Mouse (Mus musculus) ovary, postnatal 14 days (tissue): ENCODE data around the gene Tec.

ENCODE experiments used
- DNase-seq: peaks from one replicate; pipeline ENCODE4 v3.0.0; 2022; ENCODE audit warnings: low spot score

The Tec gene

DNA sequence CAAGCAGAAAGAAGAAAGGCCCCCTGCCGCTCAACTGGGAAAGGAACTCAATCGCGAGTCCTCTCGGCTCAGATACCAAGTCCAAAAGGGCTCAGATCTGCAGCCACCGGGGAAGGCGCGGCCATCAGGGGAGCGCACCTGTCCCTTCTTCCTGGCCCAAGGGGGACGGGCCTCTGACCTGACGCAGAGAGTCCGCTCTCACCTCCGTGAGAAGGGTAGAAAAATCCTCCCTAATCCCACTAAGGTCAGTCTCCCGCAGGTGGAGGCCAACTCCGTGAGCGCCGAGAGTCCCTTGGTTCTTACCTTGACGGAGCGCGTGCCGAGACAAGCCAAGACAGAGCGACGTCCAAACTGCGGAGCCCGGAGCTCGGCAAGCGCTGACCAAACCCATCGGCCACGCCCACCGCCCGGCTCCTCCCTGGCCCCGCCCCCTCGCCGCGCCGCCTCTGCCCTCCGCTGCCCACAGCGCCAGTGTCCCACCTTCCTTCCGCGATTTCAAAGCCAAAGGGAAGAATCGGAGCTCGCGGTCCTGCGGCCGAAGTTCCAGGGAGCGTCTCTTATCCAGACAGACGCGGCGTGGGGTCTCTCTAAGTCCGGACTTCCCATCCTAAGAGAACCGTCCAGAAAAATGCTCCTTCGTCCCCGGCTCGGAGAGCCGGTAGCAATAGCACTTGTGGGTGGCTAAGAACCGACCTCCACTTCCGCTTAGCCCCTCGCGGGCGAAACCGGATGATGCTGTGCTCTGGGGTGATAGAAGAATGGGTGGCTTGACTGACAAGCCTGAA, at the start of gene Tec:
Tec (minus strand) TSS at position 393 of the 785 bp plus-strand sequence.
- DNase-seq = peak; percentile 92

DNA sequence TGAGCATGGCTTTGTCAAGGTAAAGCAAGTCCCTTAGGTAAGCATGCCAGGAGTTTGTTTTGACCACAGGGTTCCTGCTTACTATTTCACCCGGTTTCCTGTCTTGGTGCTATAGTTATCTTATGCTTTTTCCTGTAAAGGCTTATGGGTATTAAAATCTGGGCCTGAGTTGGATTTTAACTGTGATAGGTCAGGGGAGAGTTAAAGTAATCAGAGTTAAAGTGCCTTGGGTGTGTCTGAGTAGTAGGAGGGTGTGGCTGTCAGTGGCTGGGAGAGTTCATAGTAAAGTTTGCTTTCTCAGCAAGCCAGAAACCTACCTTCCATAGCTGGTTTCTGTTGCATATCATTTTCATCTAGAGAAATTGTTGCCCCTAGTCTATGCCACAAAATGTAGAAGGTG, 48.6 kb upstream of the Tec start:
- DNase-seq = no peak

DNA sequence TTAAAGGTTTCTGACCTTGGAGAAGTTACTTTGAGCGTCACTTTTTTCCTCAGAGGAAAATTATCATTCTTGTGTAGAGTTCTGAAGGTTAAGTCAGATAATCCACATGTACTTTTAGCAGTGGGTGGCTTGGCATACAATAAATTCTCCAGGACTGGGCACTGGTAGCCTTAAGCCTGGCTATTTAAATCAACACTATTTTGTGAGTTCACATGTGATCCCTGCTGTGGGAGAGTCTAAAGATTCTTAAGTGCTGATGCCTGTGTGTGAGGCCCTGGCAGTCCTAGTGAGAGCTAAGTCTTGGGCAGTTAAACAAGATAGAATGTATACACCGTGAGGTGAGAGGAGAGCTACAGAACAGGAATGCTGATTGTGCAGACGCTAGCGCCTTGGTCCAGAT, 47.8 kb upstream of the Tec start:
- no peak for DNase-seq

DNA sequence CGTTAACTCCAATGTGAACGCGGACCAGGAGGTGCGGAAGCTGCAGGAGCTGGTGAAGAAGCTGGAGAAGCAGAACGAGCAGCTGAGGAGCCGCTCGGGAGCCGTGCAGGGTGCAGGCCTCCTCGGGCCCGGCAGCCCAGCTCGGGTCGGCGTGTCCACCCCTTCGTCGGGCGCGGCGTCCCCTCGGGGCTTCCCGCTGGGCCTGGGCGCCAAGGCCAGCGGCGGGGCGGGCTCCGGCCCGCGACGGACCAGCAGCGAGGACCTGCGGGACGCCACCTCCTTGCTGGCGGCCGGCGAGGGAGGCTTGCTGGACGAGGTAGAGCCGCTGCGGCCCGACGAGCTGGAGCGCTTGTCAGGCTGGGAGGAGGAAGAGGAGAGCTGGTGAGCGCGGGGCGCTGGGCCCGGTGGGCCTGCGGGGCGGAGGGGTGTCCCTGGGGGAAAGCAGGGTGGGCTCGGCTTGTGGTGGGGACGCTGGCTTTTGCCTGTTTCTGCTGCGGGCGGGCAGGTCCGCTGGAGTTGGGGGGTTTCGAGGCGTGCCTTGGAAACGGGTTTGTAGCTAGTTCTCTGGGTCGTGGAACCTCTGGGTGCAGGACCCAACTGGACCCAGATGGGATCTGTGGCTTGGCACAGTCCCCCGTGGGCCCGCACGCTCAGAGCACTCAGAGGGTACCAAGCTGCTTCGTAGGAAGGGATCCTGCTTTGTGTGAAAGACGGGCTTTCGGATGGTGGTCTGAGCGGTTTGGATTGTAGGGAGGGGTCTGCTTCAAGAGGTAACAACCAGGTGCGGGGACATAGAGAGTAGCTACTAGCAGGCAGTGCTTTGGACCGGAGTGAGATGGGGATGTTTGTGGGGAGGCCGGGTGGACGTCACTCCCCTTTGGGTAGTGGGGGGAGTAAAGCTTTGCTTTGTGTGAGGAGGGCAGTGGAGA, 46.6 kb upstream of the Tec start:
- DNase-seq = peak; percentile 42

DNA sequence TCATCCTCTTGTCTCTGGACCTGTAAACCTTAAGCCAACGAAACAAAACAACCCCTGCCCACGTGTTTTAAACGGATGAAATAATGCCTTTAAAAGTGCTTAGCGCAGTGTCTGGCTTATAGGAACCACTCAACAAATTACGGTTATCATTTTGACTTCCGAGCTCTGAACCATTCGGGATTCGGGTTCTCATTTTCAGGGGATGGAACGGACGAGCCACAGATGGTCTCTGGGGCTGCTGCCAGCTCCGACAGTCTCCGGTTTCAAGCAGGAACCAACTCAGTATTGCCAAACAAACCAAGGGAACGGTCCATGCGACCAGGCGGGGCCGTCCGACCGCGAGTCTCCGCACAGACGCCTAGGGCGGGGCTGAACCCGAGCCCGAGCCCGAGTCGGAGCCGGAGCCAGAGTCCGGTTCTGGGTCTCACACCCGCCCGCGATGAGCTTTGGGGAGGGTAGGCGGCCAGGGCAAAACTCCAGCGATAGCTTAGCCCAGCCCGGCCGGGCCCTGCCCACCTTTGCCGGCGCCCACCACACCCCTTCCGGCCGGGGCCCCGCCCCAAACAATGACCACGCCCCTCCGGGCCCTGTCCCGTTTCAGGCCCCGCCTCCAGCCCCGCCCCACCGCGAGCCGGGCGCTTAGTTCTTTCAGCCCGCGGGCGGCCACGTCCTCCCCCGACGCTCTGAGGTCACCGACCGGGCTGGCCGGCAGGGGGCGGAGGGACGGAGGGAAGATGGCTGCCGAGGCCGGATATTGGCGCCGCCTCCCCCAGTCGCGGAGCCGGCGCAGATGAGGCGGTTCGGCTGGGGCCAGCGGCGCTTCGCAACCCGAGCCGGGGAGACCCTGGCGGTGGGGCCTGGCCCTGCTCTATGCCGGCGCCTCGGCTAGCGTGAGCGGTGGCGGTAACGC, 45.6 kb upstream of the Tec start, which contains the start of gene Slain2:
Slain2 (plus strand) TSS at position 657 of the 910 bp plus-strand sequence.
- DNase-seq = peak; percentile 99

DNA sequence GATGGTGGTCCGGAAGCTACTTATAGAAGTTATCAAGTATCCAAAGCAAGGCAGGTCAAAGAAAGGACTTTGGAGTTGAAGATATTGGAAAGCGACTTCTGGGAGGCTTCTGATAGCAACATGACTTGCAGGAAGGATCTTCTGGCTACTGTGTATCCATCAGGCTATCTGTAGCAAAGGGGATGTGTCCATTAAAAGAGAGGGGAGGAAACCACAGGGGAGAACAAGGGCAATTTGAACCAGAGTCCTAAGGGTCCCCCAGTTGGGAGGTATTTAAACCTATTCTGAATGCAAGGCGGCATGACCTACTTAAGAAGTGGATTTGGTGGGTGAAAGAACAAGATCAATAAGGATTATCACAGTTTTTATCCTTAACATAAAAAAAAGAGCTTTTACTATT, 43.0 kb upstream of the Tec start:
- no peak for DNase-seq

DNA sequence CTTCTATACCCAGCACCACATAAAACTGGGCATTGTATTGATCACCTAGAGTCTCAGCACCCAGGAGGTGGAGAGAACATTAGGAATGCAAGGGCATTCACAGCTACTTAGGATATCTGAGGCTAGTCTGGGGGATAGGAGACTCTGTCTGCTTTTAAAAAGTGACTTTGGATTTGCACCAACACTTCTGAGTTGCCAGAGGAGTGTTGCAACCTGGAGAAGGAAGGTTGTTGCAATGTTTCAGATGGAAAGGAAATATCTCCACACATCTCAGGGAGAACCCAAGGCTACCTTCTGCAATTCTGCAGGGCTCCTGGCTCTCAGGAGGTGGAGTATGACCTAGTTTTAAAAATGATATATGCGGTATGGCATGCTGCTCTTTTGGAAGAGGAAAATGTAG, 42.1 kb upstream of the Tec start:
- peak; percentile 5 for DNase-seq

DNA sequence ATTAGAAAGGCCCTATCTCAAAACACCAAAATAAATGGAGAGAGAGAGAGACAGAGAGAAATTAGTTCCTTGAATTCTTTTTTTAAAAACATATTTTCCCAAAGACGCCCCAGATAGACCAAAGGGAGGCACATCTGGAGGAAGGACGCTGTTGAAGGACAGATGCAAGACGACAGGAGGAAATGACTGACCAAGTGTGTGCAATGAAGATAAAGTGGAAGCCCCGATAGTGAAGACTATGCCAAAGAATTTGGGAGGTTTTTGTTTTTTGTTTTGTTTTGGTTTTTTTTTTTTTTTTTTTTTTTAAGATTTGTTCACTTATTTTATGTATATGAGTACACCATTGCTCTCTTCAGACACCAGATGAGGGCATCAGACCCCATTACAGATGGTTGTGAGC, 41.1 kb upstream of the Tec start:
- no peak for DNase-seq

DNA sequence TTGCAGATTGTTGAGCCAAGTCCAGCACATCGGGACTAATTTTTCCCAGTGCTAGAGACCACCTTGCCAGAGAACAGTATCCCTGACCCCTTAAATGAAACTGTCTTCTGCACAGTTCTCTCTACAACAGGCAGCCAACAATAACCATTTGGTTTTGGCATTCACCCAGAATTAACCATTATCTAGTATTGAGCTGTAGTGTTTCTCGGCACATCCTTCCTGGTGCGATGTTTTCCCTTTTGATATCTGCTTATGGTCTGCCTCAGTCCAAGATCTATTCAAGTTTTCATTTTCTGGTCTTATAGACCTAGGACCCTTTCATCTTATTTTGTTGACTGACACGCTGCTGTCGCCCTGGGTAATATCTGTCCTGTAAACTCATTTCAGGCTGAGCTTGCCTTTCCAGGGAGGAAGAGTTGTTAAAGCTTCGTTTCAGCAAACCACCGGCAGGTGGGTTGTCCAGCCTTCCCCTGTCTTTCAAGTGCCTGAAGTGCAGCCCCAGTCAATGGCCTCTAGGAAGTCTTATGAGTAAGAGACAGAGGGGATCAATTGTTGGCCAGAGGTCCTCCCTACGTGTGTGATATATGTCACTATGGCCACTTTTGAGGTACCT, 40.1 kb upstream of the Tec start:
- DNase-seq = no peak

DNA sequence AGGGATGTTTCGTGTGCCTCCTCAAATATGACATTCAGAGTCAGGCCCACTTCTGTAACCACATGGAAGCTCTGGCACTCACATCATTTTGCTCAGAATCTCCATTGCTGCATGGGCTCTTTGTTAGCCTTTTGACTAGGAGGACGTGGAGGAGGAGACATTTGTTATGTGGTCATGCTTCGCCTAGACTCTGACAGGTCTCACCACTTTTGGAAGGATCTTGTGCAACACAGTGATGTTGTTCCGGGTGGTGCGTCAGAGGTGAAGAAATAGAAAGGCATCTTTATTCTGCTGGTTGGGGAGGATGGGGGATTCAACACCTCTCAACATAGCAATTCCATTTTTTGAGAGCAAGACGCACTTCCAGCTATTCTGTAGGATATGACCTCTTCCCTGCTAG, 39.1 kb upstream of the Tec start:
- DNase-seq = no peak

DNA sequence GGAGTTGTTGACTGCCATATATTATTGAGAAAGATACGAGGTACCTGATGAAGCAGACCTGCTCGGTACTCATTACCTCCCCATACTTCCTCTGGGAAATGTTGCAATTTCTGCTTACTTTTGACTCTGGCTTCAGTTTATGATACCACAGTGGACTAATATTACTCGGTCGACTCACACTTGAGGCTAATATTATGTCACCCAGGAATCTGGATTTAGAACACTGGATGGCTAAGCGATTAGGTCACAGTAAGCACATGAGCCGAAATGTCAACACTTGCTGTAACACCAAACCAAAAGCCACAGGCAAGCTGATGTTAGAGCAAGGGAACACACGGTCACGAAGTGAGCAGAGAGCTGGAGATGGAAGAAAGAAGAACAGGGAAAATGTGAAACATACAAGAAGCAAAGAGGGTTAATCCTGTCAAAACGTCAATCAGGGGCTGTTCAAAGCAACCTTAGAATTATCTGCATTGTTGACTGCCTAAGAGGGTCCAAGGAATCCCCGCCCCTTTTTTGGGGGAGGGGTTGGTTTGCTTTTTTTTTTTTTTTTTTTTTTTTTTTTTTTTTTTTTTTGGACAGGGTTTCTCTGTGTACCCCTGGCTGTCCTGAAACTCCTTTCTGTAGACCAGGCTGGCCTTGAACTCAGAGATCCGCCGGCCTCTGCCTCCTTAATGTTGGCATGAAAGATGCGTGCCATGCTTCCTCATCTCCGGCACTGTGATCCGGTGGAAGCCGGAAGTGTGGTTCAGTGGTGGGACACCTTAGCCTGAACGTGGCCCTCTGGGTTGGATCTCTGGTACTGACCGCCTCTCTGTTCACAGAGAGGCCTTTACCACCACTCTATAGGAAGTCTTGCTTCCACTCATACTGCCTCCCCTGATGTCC, 36.9 kb upstream of the Tec start:
- DNase-seq = no peak

DNA sequence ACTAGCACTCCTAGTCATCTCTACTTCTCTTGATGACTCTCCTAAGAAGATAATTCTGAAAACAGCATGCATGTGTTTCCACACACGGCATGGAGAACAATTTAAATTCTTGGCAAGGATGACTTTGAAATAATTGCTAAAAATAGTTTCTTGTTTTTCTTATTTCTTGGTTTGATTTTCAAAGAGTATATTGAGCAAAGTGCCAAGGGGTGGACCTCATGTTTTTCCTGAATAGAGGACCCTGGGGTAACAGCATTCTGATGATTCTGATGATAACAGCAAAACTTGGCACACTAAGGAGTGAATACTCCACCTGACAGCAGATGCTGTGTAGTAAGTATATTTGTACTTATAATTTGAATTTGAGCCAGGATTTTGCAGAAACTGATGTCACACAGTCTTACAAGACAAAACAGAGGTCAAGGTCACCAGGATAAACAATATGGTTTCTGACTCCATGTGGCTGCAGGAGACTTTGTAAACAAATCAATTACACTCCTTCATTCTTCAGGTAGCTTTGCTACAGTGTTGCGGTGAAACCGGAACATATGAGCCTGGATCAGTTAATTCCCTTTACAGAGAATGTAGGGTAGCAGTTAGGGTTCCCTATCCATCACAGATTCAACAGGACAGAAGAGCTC, 34.7 kb upstream of the Tec start:
- no peak for DNase-seq

DNA sequence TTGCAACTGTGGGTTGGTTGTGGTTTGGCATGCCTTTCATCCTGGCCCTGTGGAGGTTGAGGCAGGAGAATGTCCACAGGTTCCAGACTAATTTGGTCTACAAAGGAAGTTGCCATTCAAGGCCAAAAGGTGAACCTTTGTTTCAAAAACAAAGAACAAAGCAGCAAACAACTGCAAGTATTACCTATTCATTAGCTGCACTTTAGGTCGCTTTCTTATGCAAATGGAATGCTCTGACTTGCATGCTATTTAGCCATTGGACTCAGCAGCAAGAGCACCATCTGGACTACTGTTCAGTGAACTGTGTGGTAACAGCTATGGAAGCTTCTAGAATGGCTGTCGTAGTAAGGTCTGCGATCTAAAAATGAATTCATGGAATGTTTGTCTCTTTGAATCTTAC, 34.0 kb upstream of the Tec start:
- no peak for DNase-seq

DNA sequence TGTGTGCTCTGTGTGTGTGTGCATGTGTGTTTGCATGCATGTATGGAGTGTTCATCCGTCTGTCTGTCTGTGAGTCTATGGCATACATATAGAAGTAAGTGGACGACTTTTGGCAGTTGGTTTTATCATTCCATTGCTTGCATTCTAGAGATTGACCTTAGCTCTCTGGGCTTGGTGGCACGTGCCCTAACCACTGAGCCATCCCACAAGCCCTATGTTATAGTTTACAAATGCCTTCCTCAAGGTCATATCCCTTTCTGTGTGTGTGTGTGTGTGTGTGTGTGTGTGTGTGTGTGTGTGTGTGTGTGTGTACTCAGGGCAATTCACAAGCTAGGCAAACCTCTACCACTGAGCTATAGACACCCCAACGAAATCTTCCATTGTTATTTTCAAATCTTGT, 33.6 kb upstream of the Tec start:
- no peak for DNase-seq

DNA sequence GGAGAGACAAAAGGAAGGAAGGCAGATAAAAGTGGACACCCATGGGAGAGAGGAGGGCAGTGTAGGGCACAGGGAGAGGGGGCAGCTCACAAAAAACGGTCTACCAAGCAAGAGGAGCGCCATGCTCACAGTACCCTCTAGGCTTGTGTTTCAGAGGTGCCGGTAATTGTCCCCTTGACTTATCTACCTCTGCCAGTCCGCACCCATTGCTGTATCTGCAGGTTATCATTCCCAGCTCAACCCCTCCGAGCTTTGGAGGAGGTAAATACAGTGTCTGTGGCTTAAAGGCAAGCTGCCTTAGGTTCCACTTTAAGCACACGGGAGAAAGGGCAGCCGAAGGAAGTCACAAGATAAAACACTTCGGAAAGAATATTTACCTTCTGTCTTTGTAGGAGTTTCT, 31.0 kb upstream of the Tec start:
- DNase-seq = no peak

DNA sequence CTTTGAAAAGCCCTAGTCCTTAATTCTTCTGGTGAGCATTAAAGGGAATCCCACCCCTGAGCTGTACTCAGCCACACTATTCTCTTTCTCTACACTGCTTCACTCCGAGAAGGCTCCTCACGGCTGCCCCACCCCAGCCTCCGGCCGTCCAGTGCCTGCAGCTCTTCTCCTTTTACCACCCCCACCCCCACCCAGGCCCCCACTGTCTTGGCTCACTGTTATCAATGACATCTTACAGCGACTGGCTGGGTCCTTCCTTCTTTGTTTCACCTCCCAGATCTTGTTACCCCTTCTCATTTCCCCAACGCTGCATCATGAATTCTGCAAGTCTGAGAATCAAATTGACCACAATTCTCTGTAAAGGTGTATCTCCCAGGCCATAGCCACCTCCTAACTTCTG, 29.7 kb upstream of the Tec start:
- DNase-seq = no peak

DNA sequence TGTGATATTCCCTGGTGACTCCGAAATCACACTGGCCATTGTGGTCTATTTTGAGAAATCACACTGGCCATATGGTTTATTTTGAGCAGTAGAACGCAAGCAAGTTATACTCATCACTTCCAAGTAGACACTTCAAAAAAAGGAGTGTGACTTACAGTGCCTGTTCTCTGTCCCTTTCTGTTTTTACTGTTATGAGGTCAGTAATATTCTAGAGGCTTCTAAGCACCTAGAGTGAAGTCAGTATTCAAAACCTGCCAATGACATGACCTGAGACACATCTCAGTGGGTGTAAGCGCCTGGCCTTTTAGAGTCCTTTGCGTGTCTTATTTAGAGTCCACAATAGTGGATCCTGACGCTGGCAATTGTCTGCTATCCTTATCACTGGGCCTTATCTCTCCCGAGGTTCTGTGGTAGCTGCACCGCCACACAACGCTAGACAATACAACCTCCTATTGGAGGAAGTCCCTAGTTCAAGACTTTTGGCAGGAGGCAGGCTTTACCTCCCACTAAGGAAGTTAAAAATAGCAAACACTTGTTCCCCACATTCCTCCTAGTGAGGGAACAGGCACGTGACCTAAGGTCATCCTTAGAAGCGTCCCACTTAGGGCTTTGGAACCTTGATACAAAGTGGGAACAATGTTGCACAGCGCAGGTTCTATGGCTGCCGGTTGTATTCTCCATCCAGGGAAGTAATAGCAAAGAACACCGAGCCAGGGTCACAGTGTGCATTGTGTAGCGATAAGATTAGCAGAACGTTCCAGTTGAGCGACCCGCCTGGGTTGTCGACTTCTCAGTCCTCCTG, 28.4 kb upstream of the Tec start:
- no peak for DNase-seq

DNA sequence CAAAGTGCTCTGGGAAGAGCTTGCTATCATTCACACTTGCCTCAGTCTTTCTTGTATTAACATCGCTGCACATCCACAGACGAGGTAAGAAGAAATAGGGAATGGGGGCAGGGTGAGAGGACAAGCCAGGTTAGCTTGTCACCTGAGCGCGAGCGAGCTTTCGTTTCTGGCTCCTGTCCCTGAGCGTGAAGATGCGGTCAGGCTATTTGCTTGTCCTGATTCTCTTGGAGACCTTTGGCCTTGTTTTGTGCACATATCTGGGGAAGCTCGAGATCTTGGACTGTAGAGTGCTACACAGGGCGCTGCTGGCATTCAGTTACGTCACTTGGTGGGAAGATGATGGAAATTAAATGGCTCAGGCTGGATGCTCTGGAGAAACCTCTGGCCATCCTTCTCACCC, 27.0 kb upstream of the Tec start:
- no peak for DNase-seq

DNA sequence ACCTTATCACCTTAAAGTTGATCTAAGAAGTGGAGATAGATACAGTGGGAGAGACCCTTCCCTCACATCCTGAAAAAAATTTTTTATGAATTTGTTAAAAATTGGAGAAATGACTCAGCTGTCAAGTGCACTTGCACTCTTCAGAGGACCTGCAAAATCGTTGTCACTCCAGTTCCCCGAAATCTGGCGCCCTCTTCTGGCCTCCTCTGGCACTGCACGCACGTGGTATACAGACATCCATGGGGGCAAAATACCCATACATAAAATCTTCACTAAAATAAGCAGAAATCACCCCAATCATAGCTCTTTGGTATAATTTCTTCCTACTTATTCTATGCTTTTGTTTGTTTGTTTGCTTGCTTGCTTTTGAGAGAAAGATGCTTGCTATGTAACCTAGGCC, 25.7 kb upstream of the Tec start:
- no peak for DNase-seq
